Mouse (Mus musculus): Measurements from ENCODE around the gene Abcg5.

GRCm38 (mm10) chr17:84687994-84688393 is 5.2 kb upstream of the Abcg5 start:
- no peak for TF ChIP-seq CTCF (conservative IDR thresholded peaks at IDR 0.05 in 1 of 2, IDR thresholded peaks at IDR 0.05 in 1 of 2; ENCODE audit: low read depth in 2 of 2, low read length in 2 of 2)
- TF ChIP-seq RCOR1 (conservative IDR thresholded peaks at IDR 0.05; ENCODE audit: low read depth, low read length): no peak
- no peak for TF ChIP-seq PAX5 (IDR thresholded peaks at IDR 0.05; ENCODE audit: low read length)
